In the genomic region with DNA sequence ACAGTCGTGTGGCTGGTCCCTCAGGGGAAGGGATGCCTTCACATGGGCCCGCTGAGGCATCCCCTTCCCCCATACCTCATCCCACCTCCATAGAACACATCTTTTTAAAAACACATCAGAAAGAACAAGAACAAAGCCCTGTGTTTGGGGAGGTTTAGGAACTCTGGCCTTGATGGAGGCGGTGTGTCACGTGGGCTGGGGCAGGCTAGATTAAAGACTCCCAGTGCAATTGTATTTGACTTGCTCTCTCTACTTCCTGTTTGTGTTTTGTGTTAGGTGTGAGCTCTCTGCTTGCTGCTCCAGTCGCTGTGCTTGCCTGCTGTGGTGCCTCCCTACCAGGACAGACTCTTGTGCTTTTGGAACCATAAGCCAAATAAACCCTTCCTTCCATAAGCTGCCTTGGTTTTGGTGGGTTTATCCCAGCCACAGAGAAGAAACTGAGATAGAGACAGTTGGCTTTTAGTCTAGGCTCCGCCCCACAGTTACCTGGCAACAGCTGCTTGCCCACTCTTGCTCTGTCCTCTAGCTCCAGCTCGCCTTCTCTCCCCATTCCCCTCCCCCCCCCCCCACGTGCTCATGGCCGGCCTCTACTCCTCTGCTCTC, we compare ENCODE assay signal across 11 mouse cellular contexts. TPM values are rescaled to one million over a fixed set of nuclear protein-coding genes. Genes with fewer than 3 reads are reported as not detected.
DNase-seq lines count a peak whose midpoint lies in the region; ATAC-seq and TF ChIP-seq lines count a peak whose summit lies in the region.
"Had no signal": no experiment of that assay in that cellular context is flagged by ENCODE, and none has a peak within 500 bp of the region (broad histone marks: within the 10 kb centered on the region; RNA-seq: fewer than 3 reads in every experiment).

No protein-coding gene starts in this region.

- no peak overlapping the region for H3K4me3 ChIP-seq in kidney, postnatal 0 days (replicated peaks; ENCODE audit: low read depth, low read length)
- peak overlapping the region; percentile 21 for H3K4me3 ChIP-seq in embryonic facial prominence, embryonic 10.5 days
- H3K4me3 ChIP-seq in limb, embryonic 14.5 days (replicated peaks; ENCODE audit: low read length): no peak overlapping the region
- no peak overlapping the region for H3K4me3 ChIP-seq in stomach, embryonic 16.5 days (replicated peaks; ENCODE audit: low read length)

- TF ChIP-seq POLR2A in limb, embryonic 14.5 days (IDR thresholded peaks at IDR 0.05; ENCODE audit: borderline replicate concordance, extremely low read depth, insufficient read depth, insufficient read length): no peak

- H3K27me3 ChIP-seq in kidney, postnatal 0 days (ENCODE audit: insufficient read depth, low read length): no peaks in the 10 kb centered on the region
- no peaks in the 10 kb centered on the region; the same call in 1 of the 2 replicates for H3K27me3 ChIP-seq in embryonic facial prominence, embryonic 10.5 days (replicated peaks; ENCODE audit: low read depth, poor library complexity, severe bottlenecking)
- H3K27me3 ChIP-seq in limb, embryonic 14.5 days (ENCODE audit: control insufficient read depth, insufficient read depth, low read length): no peaks in the 10 kb centered on the region
- H3K27me3 ChIP-seq in stomach, embryonic 16.5 days (ENCODE audit: control insufficient read depth, insufficient read depth, low read length): no peaks in the 10 kb centered on the region
- H3K27me3 ChIP-seq: Patski had no signal

- 20% methylated on average over 9 of the region's 9 CpGs for WGBS in kidney, postnatal 0 days
- WGBS in embryonic facial prominence, embryonic 10.5 days: 6% methylated on average over 9 of the region's 9 CpGs
- 10% methylated on average over 8 of the region's 9 CpGs for WGBS in limb, embryonic 14.5 days
- 19% methylated on average over 9 of the region's 9 CpGs for WGBS in stomach, embryonic 16.5 days

- TF ChIP-seq CTCF in kidney, postnatal 0 days (IDR thresholded peaks at IDR 0.05; ENCODE audit: low read depth): no peak

- H3K9me3 ChIP-seq in kidney, postnatal 0 days (replicated peaks; ENCODE audit: low read length): no peaks in the 10 kb centered on the region
- no peaks in the 10 kb centered on the region for H3K9me3 ChIP-seq in embryonic facial prominence, embryonic 10.5 days
- no peaks in the 10 kb centered on the region for H3K9me3 ChIP-seq in limb, embryonic 14.5 days (ENCODE audit: control insufficient read depth, low read length)
- H3K9me3 ChIP-seq in stomach, embryonic 16.5 days (replicated peaks; ENCODE audit: control insufficient read depth, low read length): no peaks in the 10 kb centered on the region

- ATAC-seq in kidney, postnatal 0 days (replicated peaks; ENCODE audit: low FRiP score, low read depth): no peak
- ATAC-seq in limb, embryonic 14.5 days (ENCODE audit: low FRiP score, low read depth): no peak
- no peak for ATAC-seq in stomach, embryonic 16.5 days (ENCODE audit: insufficient read depth, low FRiP score)
- ATAC-seq: Patski had no signal

- no peak for DNase-seq in kidney, postnatal 0 days (ENCODE audit: low spot score)
- DNase-seq in kidney, postnatal 14 days: no peak
- DNase-seq in embryonic facial prominence, embryonic 10.5 days (ENCODE audit: low spot score): peak; percentile 64
- DNase-seq in limb, embryonic 14.5 days (ENCODE audit: low spot score): no peak
- DNase-seq in urinary bladder, postnatal 36 days (ENCODE audit: low spot score in 2 of 2): no peak
- DNase-seq in right cerebral cortex, postnatal 36 days (ENCODE audit: low spot score in 2 of 2): no peak
- DNase-seq in layer of hippocampus, adult 9-11 months: no peak
- DNase-seq: cerebellum, adult 8-10 months; spleen, adult 18-20 months had no signal

- H3K9ac ChIP-seq in kidney, postnatal 0 days (ENCODE audit: low read depth, low read length): no peak overlapping the region
- no peak overlapping the region for H3K9ac ChIP-seq in limb, embryonic 14.5 days (ENCODE audit: low read depth, low read length, severe bottlenecking)
- no peak overlapping the region for H3K9ac ChIP-seq in stomach, embryonic 16.5 days (ENCODE audit: low read length)

- H3K27ac ChIP-seq in kidney, postnatal 0 days: 0 out of 2 replicates have a peak overlapping the region, but pooled peaks have one; percentile 26
- peak overlapping the region; percentile 85 for H3K27ac ChIP-seq in embryonic facial prominence, embryonic 10.5 days (replicated peaks)
- H3K27ac ChIP-seq in limb, embryonic 14.5 days (replicated peaks; ENCODE audit: low read depth, low read length): 0 out of 2 replicates have a peak overlapping the region, but pooled peaks have one; percentile 30
- no peak overlapping the region for H3K27ac ChIP-seq in stomach, embryonic 16.5 days (ENCODE audit: low read length)

- no peaks in the 10 kb centered on the region for H3K36me3 ChIP-seq in kidney, postnatal 0 days (ENCODE audit: insufficient read depth, low read length)
- no peaks in the 10 kb centered on the region for H3K36me3 ChIP-seq in embryonic facial prominence, embryonic 10.5 days (replicated peaks)
- H3K36me3 ChIP-seq in limb, embryonic 14.5 days (ENCODE audit: control insufficient read depth, insufficient read depth, low read length): no peaks in the 10 kb centered on the region
- no peaks in the 10 kb centered on the region for H3K36me3 ChIP-seq in stomach, embryonic 16.5 days (ENCODE audit: control insufficient read depth, insufficient read depth, low read length)

- H3K4me1 ChIP-seq in kidney, postnatal 0 days (replicated peaks; ENCODE audit: insufficient read depth, low read length): peaks cover 3% of the 10 kb centered on the region; the same call in 1 of the 2 replicates
- peaks cover 35% of the 10 kb centered on the region for H3K4me1 ChIP-seq in embryonic facial prominence, embryonic 10.5 days
- peaks cover 15% of the 10 kb centered on the region for H3K4me1 ChIP-seq in limb, embryonic 14.5 days (ENCODE audit: control insufficient read depth, insufficient read depth, low read length)
- peaks cover 8% of the 10 kb centered on the region for H3K4me1 ChIP-seq in stomach, embryonic 16.5 days (ENCODE audit: control insufficient read depth, insufficient read depth, low read length)

- H3K4me2 ChIP-seq in kidney, postnatal 0 days (ENCODE audit: low read length): no peak overlapping the region
- H3K4me2 ChIP-seq in limb, embryonic 14.5 days (replicated peaks; ENCODE audit: low read depth, low read length, severe bottlenecking): no peak overlapping the region
- 0 out of 2 replicates have a peak overlapping the region, but pooled peaks have one; percentile 1 for H3K4me2 ChIP-seq in stomach, embryonic 16.5 days (ENCODE audit: low read depth, low read length)

RNA-seq across cellular contexts. Expression of a gene that starts 12.7 kb away (rescaled TPM):
- 26.8 and 26.9 TPM in 2 replicates for polyA plus RNA-seq in kidney, postnatal 0 days (2015; fragmentation: Nextera tagmentation; extraction: Ambion mirVana)
- 11.2 and 12.1 TPM in 2 replicates for polyA plus RNA-seq in embryonic facial prominence, embryonic 10.5 days (2016; fragmentation: Nextera tagmentation; extraction: Ambion mirVana)
- 57.5 and 74.5 TPM in 2 replicates for polyA plus RNA-seq in limb, embryonic 14.5 days (2012; rRNA removed)
- polyA plus RNA-seq in limb, embryonic 14.5 days (2014; fragmentation: Nextera tagmentation; extraction: Ambion mirVana): 24.4 and 25.6 TPM in 2 replicates
- polyA plus RNA-seq in stomach, embryonic 16.5 days (2015; fragmentation: Nextera tagmentation; extraction: Ambion mirVana): 20.0 and 22.7 TPM in 2 replicates

RNA-seq across cellular contexts. Expression of a gene that starts 14.2 kb away (rescaled TPM):
- polyA plus RNA-seq in kidney, postnatal 0 days (2015; fragmentation: Nextera tagmentation; extraction: Ambion mirVana): 15.1 and 15.4 TPM in 2 replicates
- polyA plus RNA-seq in embryonic facial prominence, embryonic 10.5 days (2016; fragmentation: Nextera tagmentation; extraction: Ambion mirVana): 30.2 and 30.3 TPM in 2 replicates
- 20.7 and 21.2 TPM in 2 replicates for polyA plus RNA-seq in limb, embryonic 14.5 days (2012; rRNA removed)
- polyA plus RNA-seq in limb, embryonic 14.5 days (2014; fragmentation: Nextera tagmentation; extraction: Ambion mirVana): 31.4 and 31.6 TPM in 2 replicates
- polyA plus RNA-seq in stomach, embryonic 16.5 days (2015; fragmentation: Nextera tagmentation; extraction: Ambion mirVana): 15.8 and 16.0 TPM in 2 replicates

RNA-seq across cellular contexts. Expression of a gene that starts 32.0 kb away (rescaled TPM):
- polyA plus RNA-seq in kidney, postnatal 0 days (2015; fragmentation: Nextera tagmentation; extraction: Ambion mirVana): 301 and 303 TPM in 2 replicates
- polyA plus RNA-seq in embryonic facial prominence, embryonic 10.5 days (2016; fragmentation: Nextera tagmentation; extraction: Ambion mirVana): 0.36 and 0.67 TPM in 2 replicates
- 10.2 and 14.3 TPM in 2 replicates for polyA plus RNA-seq in limb, embryonic 14.5 days (2012; rRNA removed)
- 15.3 and 18.7 TPM in 2 replicates for polyA plus RNA-seq in limb, embryonic 14.5 days (2014; fragmentation: Nextera tagmentation; extraction: Ambion mirVana)
- polyA plus RNA-seq in stomach, embryonic 16.5 days (2015; fragmentation: Nextera tagmentation; extraction: Ambion mirVana): 44.3 and 47.7 TPM in 2 replicates
